Mouse (Mus musculus): ENCODE results near the gene Rin3.

Rin3 gene

GRCm38 (mm10) chr12:102280867-102281503 is 1.9 kb upstream of the Rin3 start:
- DNase-seq (ENCODE audit: low read depth, low spot score) = no peak

GRCm38 (mm10) chr12:102282126-102282525 is 722 bp upstream of the Rin3 start:
- DNase-seq (ENCODE audit: low read depth, low spot score) = no peak

- DNase-seq (ENCODE audit: low read depth, low spot score) = no peak
Measured at GRCm38 (mm10) chr12:102283483-102284266, 827 bp downstream of the Rin3 start.

GRCm38 (mm10) chr12:102284267-102284610 is 1.4 kb downstream of the Rin3 start:
- DNase-seq (ENCODE audit: low read depth, low spot score) = no peak

- DNase-seq (ENCODE audit: low read depth, low spot score) = no peak
Measured at GRCm38 (mm10) chr12:102284618-102285159, 1.8 kb downstream of the Rin3 start.

GRCm38 (mm10) chr12:102285318-102285717 is 2.5 kb downstream of the Rin3 start:
- no peak for DNase-seq (ENCODE audit: low read depth, low spot score)

- no peak for DNase-seq (ENCODE audit: low read depth, low spot score)
Measured at GRCm38 (mm10) chr12:102285779-102286178, 2.9 kb downstream of the Rin3 start.

- no peak for DNase-seq (ENCODE audit: low read depth, low spot score)
Measured at GRCm38 (mm10) chr12:102286681-102287414, 4.0 kb downstream of the Rin3 start.

- DNase-seq (ENCODE audit: low read depth, low spot score) = no peak
Measured at GRCm38 (mm10) chr12:102287904-102288602, 5.2 kb downstream of the Rin3 start.

GRCm38 (mm10) chr12:102288846-102289245 is 6.0 kb downstream of the Rin3 start:
- DNase-seq (ENCODE audit: low read depth, low spot score) = no peak

- DNase-seq (ENCODE audit: low read depth, low spot score) = no peak
Measured at GRCm38 (mm10) chr12:102289568-102289967, 6.7 kb downstream of the Rin3 start.

GRCm38 (mm10) chr12:102290662-102291061 is 7.8 kb downstream of the Rin3 start:
- DNase-seq (ENCODE audit: low read depth, low spot score) = no peak

GRCm38 (mm10) chr12:102291686-102292085 is 8.8 kb downstream of the Rin3 start:
- no peak for DNase-seq (ENCODE audit: low read depth, low spot score)

- no peak for DNase-seq (ENCODE audit: low read depth, low spot score)
Measured at GRCm38 (mm10) chr12:102292501-102293215, 9.8 kb downstream of the Rin3 start.

GRCm38 (mm10) chr12:102294634-102295033 is 11.8 kb downstream of the Rin3 start:
- DNase-seq (ENCODE audit: low read depth, low spot score) = no peak

- no peak for DNase-seq (ENCODE audit: low read depth, low spot score)
Measured at GRCm38 (mm10) chr12:102295230-102295629, 12.4 kb downstream of the Rin3 start.

- DNase-seq (ENCODE audit: low read depth, low spot score) = no peak
Measured at GRCm38 (mm10) chr12:102295662-102296061, 12.8 kb downstream of the Rin3 start.

- DNase-seq (ENCODE audit: low read depth, low spot score) = no peak
Measured at GRCm38 (mm10) chr12:102296361-102296760, 13.5 kb downstream of the Rin3 start.

GRCm38 (mm10) chr12:102296967-102297366 is 14.1 kb downstream of the Rin3 start:
- DNase-seq (ENCODE audit: low read depth, low spot score) = no peak

GRCm38 (mm10) chr12:102299209-102299608 is 16.4 kb downstream of the Rin3 start:
- no peak for DNase-seq (ENCODE audit: low read depth, low spot score)

GRCm38 (mm10) chr12:102301585-102301984 is 18.7 kb downstream of the Rin3 start:
- no peak for DNase-seq (ENCODE audit: low read depth, low spot score)
